Mouse (Mus musculus) CH12.LX (cell line): Measurements from ENCODE around the gene Myl12a. TPM values are rescaled to one million over a fixed set of nuclear protein-coding genes. Genes with fewer than 3 reads are reported as not detected.

Experiments used
- DNase-seq: peaks from one replicate; pipeline ENCODE4 v3.0.0-alpha.2; 2013; ENCODE audit errors: extremely low read depth
- H3K27ac ChIP-seq: 2 replicates; pipeline ENCODE4 v1.5.1; 2012; ENCODE audit warnings: low read depth, mild to moderate bottlenecking, control low read depth, moderate library complexity; ENCODE audit not compliant: insufficient read depth
- H3K27me3 ChIP-seq: replicated peaks from 2 replicates; pipeline ENCODE3; 2012; ENCODE audit warnings: inconsistent platforms
- H3K36me3 ChIP-seq, 2 experiments: replicated peaks in 1 of 2; 2 replicates each; pipeline versions ENCODE3 to v1.6.1; 2012; ENCODE audit warnings: inconsistent platforms in 1 of 2, low read length in 1 of 2, mild to moderate bottlenecking in 1 of 2, mixed read lengths in 1 of 2, moderate library complexity in 1 of 2; ENCODE audit not compliant: control insufficient read depth in 1 of 2, insufficient read depth in 1 of 2
- H3K4me1 ChIP-seq, 2 experiments: 2 replicates each; pipeline ENCODE4 v1.6.1; 2012; ENCODE audit warnings: inconsistent platforms in 1 of 2, moderate library complexity in 1 of 2; ENCODE audit not compliant: insufficient read depth in 2 of 2, control insufficient read depth in 1 of 2
- H3K4me2 ChIP-seq: 2 replicates; pipeline ENCODE4 v1.6.1; 2012; ENCODE audit warnings: low read depth, mild to moderate bottlenecking, control low read depth; ENCODE audit not compliant: poor library complexity, insufficient read depth, severe bottlenecking
- H3K4me3 ChIP-seq, 3 experiments: fragments of 150-350 bp in 1 of 3; sonication (generic) in 1 of 3; replicated peaks in 1 of 3; 2 replicates each; pipeline versions ENCODE3 to v1.5.1; 2011 to 2012; ENCODE audit warnings: low read depth in 2 of 3, low read length in 2 of 3, mild to moderate bottlenecking in 2 of 3, moderate library complexity in 2 of 3, control low read depth in 1 of 3, improper control_type of control experiment in 1 of 3, inconsistent platforms in 1 of 3, mixed read lengths in 1 of 3; ENCODE audit not compliant: poor library complexity in 1 of 3
- H3K79me2 ChIP-seq: replicated peaks from 2 replicates; pipeline ENCODE4 v1.6.1; 2012; ENCODE audit warnings: mild to moderate bottlenecking, moderate library complexity; ENCODE audit not compliant: control insufficient read depth, poor library complexity, insufficient read depth, severe bottlenecking; ENCODE audit errors: extremely low read depth
- H3K9ac ChIP-seq: 2 replicates; pipeline ENCODE4 v1.6.1; 2012; ENCODE audit warnings: low read depth, mild to moderate bottlenecking, control low read depth, moderate library complexity; ENCODE audit not compliant: insufficient read depth
- H3K9me3 ChIP-seq: replicated peaks from 2 replicates; pipeline ENCODE3; 2012; ENCODE audit warnings: low read length, inconsistent platforms, mixed read lengths
- CHD1 ChIP-seq: IDR thresholded peaks from 2 replicates; pipeline ENCODE4 v1.6.1; 2012; ENCODE audit warnings: low read depth, low read length, improper control_type of control experiment, inconsistent platforms
- CHD2 ChIP-seq: IDR thresholded peaks from 2 replicates; pipeline ENCODE4 v1.6.1; 2011; ENCODE audit warnings: low read length, improper control_type of control experiment
- ELF1 ChIP-seq: IDR thresholded peaks from 2 replicates; pipeline ENCODE4 v1.6.1; 2014; ENCODE audit warnings: low read depth, mild to moderate bottlenecking, inconsistent platforms, low read length, improper control_type of control experiment
- EP300 ChIP-seq: IDR thresholded peaks from 2 replicates; pipeline ENCODE4 v1.6.1; 2011; ENCODE audit warnings: low read length, improper control_type of control experiment
- ETS1 ChIP-seq: conservative IDR thresholded peaks from 2 replicates; pipeline ENCODE4 v1.6.1; 2012; ENCODE audit warnings: low read depth, mild to moderate bottlenecking, inconsistent platforms, low read length, improper control_type of control experiment, moderate library complexity
- GABPA ChIP-seq: IDR thresholded peaks from 2 replicates; pipeline ENCODE4 v1.6.1; 2012; ENCODE audit warnings: low read depth, low read length, improper control_type of control experiment, inconsistent platforms; ENCODE audit not compliant: insufficient replicate concordance
- JUN ChIP-seq: IDR thresholded peaks from 2 replicates; pipeline ENCODE4 v1.6.1; 2011; ENCODE audit warnings: low read depth, mild to moderate bottlenecking, low read length, improper control_type of control experiment, moderate library complexity; ENCODE audit not compliant: insufficient read depth
- JUND ChIP-seq: conservative IDR thresholded peaks from 2 replicates; pipeline ENCODE4 v1.6.1; 2011; ENCODE audit warnings: low read depth, low read length, improper control_type of control experiment
- MXI1 ChIP-seq: IDR thresholded peaks from 2 replicates; pipeline ENCODE4 v1.6.1; 2011; ENCODE audit warnings: mild to moderate bottlenecking, low read depth, low read length, improper control_type of control experiment
- MYC ChIP-seq: IDR thresholded peaks from 2 replicates; pipeline ENCODE4 v1.6.1; 2011; ENCODE audit warnings: low read depth, mild to moderate bottlenecking, improper control_type of control experiment, low read length
- NELFE ChIP-seq: IDR thresholded peaks from 2 replicates; pipeline ENCODE4 v1.6.1; 2011; ENCODE audit warnings: low read depth, low read length, improper control_type of control experiment
- NRF1 ChIP-seq: IDR thresholded peaks from 2 replicates; pipeline ENCODE4 v1.6.1; 2014; ENCODE audit warnings: low read depth, mild to moderate bottlenecking, inconsistent platforms, low read length, improper control_type of control experiment, moderate library complexity
- PAX5 ChIP-seq: IDR thresholded peaks from 2 replicates; pipeline ENCODE4 v1.6.1; 2012; ENCODE audit warnings: low read length, inconsistent platforms, mixed read lengths
- POLR2A ChIP-seq: IDR thresholded peaks from 2 replicates; pipeline ENCODE4 v1.6.1; 2011; ENCODE audit warnings: low read depth, mild to moderate bottlenecking, improper control_type of control experiment, low read length
- POLR2AphosphoS2 ChIP-seq: IDR thresholded peaks from 2 replicates; pipeline ENCODE4 v1.6.1; 2011; ENCODE audit warnings: low read depth, low read length, improper control_type of control experiment
- RAD21 ChIP-seq: IDR thresholded peaks from 2 replicates; pipeline ENCODE4 v1.6.1; 2011; ENCODE audit warnings: low read depth, mild to moderate bottlenecking, low read length, improper control_type of control experiment, moderate library complexity
- RCOR1 ChIP-seq: conservative IDR thresholded peaks from 2 replicates; pipeline ENCODE4 v1.6.1; 2012; ENCODE audit warnings: low read depth, mild to moderate bottlenecking, inconsistent platforms, low read length, improper control_type of control experiment
- SIN3A ChIP-seq: IDR thresholded peaks from 2 replicates; pipeline ENCODE4 v1.6.1; 2012; ENCODE audit warnings: low read length, improper control_type of control experiment, inconsistent platforms
- SMC3 ChIP-seq: IDR thresholded peaks from 2 replicates; pipeline ENCODE4 v1.6.1; 2011; ENCODE audit warnings: low read depth, low read length, improper control_type of control experiment
- TBP ChIP-seq: conservative IDR thresholded peaks from 2 replicates; pipeline ENCODE4 v1.6.1; 2011; ENCODE audit warnings: low read depth, low read length, improper control_type of control experiment
- USF1 ChIP-seq: IDR thresholded peaks from 2 replicates; pipeline ENCODE4 v1.6.1; 2014; ENCODE audit warnings: low read depth, mild to moderate bottlenecking, inconsistent platforms, low read length, improper control_type of control experiment
- ZC3H11A ChIP-seq: IDR thresholded peaks from 2 replicates; pipeline ENCODE4 v1.6.1; 2012; ENCODE audit warnings: low read depth, mild to moderate bottlenecking, inconsistent platforms, low read length, improper control_type of control experiment
- ZNF384 ChIP-seq: IDR thresholded peaks from 2 replicates; pipeline ENCODE4 v1.6.1; 2012; ENCODE audit warnings: low read depth, low read length, improper control_type of control experiment, inconsistent platforms
- dilution Hi-C: fragments of 300-500 bp; cut with MboI; formaldehyde crosslinking; loops from 2 replicates; pipeline ENCODE4 v1.14.3; 2020; ENCODE audit warnings: low sequenced_read_pairs; ENCODE audit not compliant: extremely low pct_unique_long_range_greater_than_20kb, extremely low pct_ligation_motif_present
- in situ Hi-C: fragments of 300-500 bp; cut with MboI; formaldehyde crosslinking; loops from 3 replicates; pipeline ENCODE4 v1.14.3; 2019; ENCODE audit warnings: low sequenced_read_pairs, low pct_ligation_motif_present, low pct_unique_long_range_greater_than_20kb, mixed read lengths
- polyA plus RNA-seq: library from polyadenylated mRNA; unstranded; fragments of >175 nt; gene quantifications from 2 replicates; pipeline ENCODE4 v1.2.1, GENCODE M21; 2012; ENCODE audit warnings: low read depth; ENCODE audit not compliant: insufficient read length
- total RNA-seq, 2 experiments: library from RNA; depleted of rRNA; stranded (reverse); fragments of 300-350 nt in 1 of 2; fragments of >200 nt in 1 of 2; gene quantifications; 2 replicates each; pipeline ENCODE4 v1.2.3; 2012 to 2014

Gene Myl12a
- total and polyA plus RNA-seq, 3 experiments: 163 to 285 (median 246) TPM

DNA sequence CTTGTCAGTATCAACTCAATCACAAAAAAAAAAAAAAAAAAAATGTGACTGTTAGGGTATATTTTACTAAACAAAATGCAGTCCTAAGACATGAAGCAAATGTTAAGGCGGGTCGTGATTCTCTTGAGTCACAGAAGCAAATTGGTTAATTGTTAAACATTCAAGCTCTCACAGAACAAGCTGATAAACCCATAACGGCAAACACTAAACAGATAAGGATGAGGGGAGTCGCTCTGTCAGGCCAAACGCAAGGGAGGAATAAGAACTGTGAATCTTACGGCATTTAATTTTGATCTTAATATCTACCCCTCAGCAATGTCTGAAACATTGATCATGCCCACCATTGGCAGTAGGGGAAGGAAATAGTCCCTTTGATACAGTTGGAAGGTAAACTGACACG is 53.5 kb downstream of the Myl12a start:
- dilution Hi-C loops: no loop called here
- Histone ChIP-seq H3K79me2 (no peaks in the 10 kb centered on the region), H3K4me1 (no peaks in the 10 kb centered on the region), H3K9ac (no peak overlapping the region), H3K27ac (no peak overlapping the region), H3K9me3 (no peaks in the 10 kb centered on the region), H3K4me3 (no peak overlapping the region), H3K4me2 (no peak overlapping the region), H3K27me3 (no peaks in the 10 kb centered on the region), H3K36me3 (no peaks in the 10 kb centered on the region)
- in situ Hi-C loops: loop anchor here (10.0 kb wide), 1 partner anchor 194 kb away; no protein-coding TSS in a partner anchor
- TF ChIP-seq NELFE: no peak
- no peak for TF ChIP-seq POLR2AphosphoS2
- no peak for TF ChIP-seq CHD2
- TF ChIP-seq RAD21: no peak
- no peak for TF ChIP-seq NRF1
- no peak for DNase-seq

DNA sequence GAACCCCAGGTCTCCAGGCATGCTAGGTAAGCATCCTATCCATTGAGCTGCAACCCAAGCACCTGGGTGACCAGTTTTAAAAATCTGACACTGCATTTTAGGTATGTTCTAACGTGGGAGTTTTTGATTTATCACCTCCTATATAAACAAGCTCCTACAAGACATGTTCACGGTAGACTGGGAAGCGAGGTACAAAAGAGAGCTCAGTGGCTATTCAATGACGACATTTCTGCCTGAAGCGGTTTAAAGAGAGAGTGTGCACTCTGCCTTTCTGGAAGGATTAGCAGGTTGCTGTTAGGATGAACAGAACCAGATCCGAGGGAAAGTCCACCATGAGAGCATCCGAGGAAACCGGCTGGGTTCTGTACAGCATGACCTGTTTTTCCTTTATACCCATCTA is 54.0 kb downstream of the Myl12a start:
- no peak for DNase-seq
- H3K27ac ChIP-seq: no peak overlapping the region
- no peaks in the 10 kb centered on the region for H3K36me3 ChIP-seq
- H3K4me2 ChIP-seq: no peak overlapping the region
- TF ChIP-seq NELFE (no peak), ZNF384 (no peak), USF1 (no peak), TBP (no peak), JUND (no peak), JUN (no peak), POLR2AphosphoS2 (no peak), PAX5 (no peak), POLR2A (no peak), CHD1 (no peak), EP300 (no peak), ZC3H11A (no peak), SMC3 (no peak), MYC (no peak), ETS1 (no peak), GABPA (no peak), RCOR1 (no peak), ELF1 (no peak), SIN3A (no peak), MXI1 (no peak)
- no peaks in the 10 kb centered on the region for H3K27me3 ChIP-seq
- in situ Hi-C loops (loop anchor here (10.0 kb wide), 1 partner anchor 194 kb away; no protein-coding TSS in a partner anchor), dilution Hi-C loops (no loop called here)
- H3K9me3 ChIP-seq: no peaks in the 10 kb centered on the region
- no peaks in the 10 kb centered on the region for H3K4me1 ChIP-seq
- no peak overlapping the region for H3K9ac ChIP-seq
- no peaks in the 10 kb centered on the region for H3K79me2 ChIP-seq
- H3K4me3 ChIP-seq: no peak overlapping the region
